Mouse (Mus musculus) cerebellum, adult 2 months (tissue): Measurements from ENCODE around the gene Rcc2. TPM values are rescaled to one million over a fixed set of nuclear protein-coding genes. Genes with fewer than 3 reads are reported as not detected.

ENCODE experiments used
- DNase-seq, 2 experiments: peaks; one replicate each; pipeline ENCODE4 v3.0.0; 2021
- H3K27ac ChIP-seq: fragments of 200-500 bp; 2 replicates; pipeline ENCODE4 v1.5.1; 2012; ENCODE audit warnings: low read length, control low read depth, inconsistent platforms; ENCODE audit not compliant: insufficient read depth
- H3K27me3 ChIP-seq: fragments of 200-500 bp; 2 replicates; pipeline ENCODE4 v1.6.1; 2012; ENCODE audit warnings: inconsistent platforms, mild to moderate bottlenecking, low read length, moderate library complexity; ENCODE audit not compliant: control insufficient read depth, insufficient read depth
- H3K4me1 ChIP-seq: fragments of 200-500 bp; 2 replicates; pipeline ENCODE4 v1.6.1; 2011; ENCODE audit warnings: low read length; ENCODE audit not compliant: control insufficient read depth, insufficient read depth
- H3K4me3 ChIP-seq: fragments of 200-500 bp; replicated peaks from 2 replicates; pipeline ENCODE3; 2011; ENCODE audit warnings: mild to moderate bottlenecking, low read depth, low read length, control low read depth; ENCODE audit not compliant: insufficient read depth
- CTCF ChIP-seq: fragments of 200-500 bp; IDR thresholded peaks from 2 replicates; pipeline ENCODE4 v1.5.1; 2011; ENCODE audit warnings: low read depth, mild to moderate bottlenecking, control low read depth, low read length, moderate library complexity, borderline replicate concordance; ENCODE audit not compliant: insufficient read depth
- POLR2A ChIP-seq: fragments of 200-500 bp; IDR thresholded peaks from 2 replicates; pipeline ENCODE4 v1.6.1; 2011; ENCODE audit warnings: low read length, control low read depth, borderline replicate concordance; ENCODE audit not compliant: insufficient read depth
- WGBS: fragments of 180-500 bp; shearing (Covaris S2); methylation state at CpG from one replicate; pipeline ENCODE4 v1.1.7; 2018; 5-methylcytosine and 5-hydroxymethylcytosine counted together
- polyA plus RNA-seq: library from polyadenylated mRNA; depleted of rRNA; stranded (reverse); fragments of >200 nt; gene quantifications from 2 replicates; pipeline ENCODE4 v1.2.3, GENCODE M21; 2012; rRNA removed

Gene Rcc2
- polyA plus RNA-seq, 1 experiment: 40.6 TPM

DNA sequence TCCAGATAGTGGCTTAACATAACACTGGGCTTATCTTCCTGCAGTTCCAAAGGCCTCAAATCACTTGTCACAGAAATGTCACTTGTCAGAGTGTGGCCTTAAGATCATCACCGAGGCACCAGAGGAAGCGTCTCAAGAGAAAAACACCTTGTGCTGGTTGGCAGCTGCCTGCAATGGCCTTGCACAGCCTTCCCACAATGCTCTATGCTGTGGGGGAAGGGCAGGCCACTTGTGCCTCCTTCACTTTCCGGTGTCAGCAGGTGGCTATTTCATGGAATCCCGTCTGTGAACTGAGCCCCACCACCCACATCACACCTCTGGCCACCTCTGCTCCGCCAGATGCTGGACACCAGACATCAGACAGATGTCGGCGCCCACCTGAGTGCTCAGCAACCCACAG, 53.0 kb downstream of the Rcc2 start:
- Histone ChIP-seq H3K27me3 (no peaks in the 10 kb centered on the region), H3K4me1 (no peaks in the 10 kb centered on the region), H3K4me3 (no peak overlapping the region), H3K27ac (no peak overlapping the region)
- 69% methylated on average over 7 of the region's 7 CpGs for WGBS
- no peak for TF ChIP-seq POLR2A
- no peak for TF ChIP-seq CTCF
- DNase-seq: no peak

DNA sequence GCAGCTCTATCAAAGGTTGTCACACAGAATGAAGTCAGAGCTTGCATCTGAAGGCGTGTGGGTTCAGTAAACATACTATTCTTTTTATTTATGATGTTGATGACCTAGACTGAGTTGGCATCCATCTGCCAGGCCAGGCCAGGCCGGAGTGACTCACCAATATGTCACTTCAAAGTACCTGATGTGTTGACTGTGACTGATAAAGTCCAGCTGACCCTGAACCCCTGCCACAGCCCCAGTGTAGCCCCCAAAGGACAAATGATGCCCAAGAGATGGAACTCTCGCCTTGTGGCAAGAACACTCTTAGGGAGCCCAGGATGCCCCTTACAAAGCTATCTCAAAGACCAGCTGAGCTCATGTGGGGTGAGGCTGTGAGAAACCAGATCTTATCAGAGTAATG, 55.5 kb downstream of the Rcc2 start:
- no peak overlapping the region for H3K27ac ChIP-seq
- H3K27me3 ChIP-seq: no peaks in the 10 kb centered on the region
- no peak for TF ChIP-seq POLR2A
- TF ChIP-seq CTCF: no peak
- H3K4me1 ChIP-seq: no peaks in the 10 kb centered on the region
- 87% methylated on average over 3 of the region's 3 CpGs for WGBS
- no peak for DNase-seq
- H3K4me3 ChIP-seq: no peak overlapping the region

DNA sequence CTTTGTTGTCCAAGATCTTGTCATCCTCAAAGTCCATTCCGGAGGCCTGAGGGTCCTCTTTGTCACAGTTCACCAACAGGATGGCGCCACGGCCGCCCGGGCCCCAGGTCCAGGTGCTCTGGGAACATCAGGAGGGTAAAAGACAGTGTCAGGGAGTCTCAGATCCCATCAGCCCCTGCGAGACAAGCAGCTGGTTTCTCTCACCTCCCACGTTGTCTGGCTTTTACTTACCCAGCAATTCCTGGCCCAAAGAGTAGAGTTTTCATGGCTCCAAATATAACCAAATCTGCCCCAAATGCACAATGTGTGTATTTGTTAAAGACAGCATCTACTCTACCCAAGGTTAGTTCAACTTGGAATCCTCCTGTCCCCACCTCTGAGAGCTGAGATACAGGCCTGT, 61.3 kb downstream of the Rcc2 start:
- TF ChIP-seq POLR2A: no peak
- no peak for TF ChIP-seq CTCF
- H3K27ac ChIP-seq: no peak overlapping the region
- WGBS: 87% methylated on average over 7 of the region's 7 CpGs
- no peak for DNase-seq
- no peaks in the 10 kb centered on the region for H3K27me3 ChIP-seq
- H3K4me3 ChIP-seq: no peak overlapping the region
- no peaks in the 10 kb centered on the region for H3K4me1 ChIP-seq

DNA sequence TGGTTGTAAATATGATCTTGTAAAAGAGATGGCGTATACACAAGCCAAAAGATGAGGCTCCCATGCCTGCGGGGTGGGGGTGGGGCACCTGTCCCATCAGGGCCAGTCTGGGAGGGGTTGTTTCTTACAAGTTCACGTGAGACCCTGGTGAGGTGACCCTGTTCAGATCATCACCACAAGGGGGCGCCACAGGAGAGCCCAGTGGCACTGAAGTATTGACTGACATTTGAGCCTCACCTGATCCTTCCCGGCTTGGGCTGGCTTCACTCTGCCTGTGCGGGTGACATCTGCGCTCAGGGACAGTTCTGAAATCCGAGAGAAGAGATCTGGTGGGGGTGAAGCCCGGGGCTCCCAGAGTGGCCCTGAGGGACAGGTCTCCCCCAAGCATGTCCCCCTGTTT, 62.8 kb downstream of the Rcc2 start:
- no peaks in the 10 kb centered on the region for H3K27me3 ChIP-seq
- H3K27ac ChIP-seq: no peak overlapping the region
- 20% methylated on average over 9 of the region's 9 CpGs for WGBS
- TF ChIP-seq POLR2A (no peak), CTCF (peak; percentile 55; the same call in 1 of the 2 replicates)
- H3K4me1 ChIP-seq: no peaks in the 10 kb centered on the region
- no peak overlapping the region for H3K4me3 ChIP-seq
- peak in 1 of 2 experiments; percentile 34 for DNase-seq

DNA sequence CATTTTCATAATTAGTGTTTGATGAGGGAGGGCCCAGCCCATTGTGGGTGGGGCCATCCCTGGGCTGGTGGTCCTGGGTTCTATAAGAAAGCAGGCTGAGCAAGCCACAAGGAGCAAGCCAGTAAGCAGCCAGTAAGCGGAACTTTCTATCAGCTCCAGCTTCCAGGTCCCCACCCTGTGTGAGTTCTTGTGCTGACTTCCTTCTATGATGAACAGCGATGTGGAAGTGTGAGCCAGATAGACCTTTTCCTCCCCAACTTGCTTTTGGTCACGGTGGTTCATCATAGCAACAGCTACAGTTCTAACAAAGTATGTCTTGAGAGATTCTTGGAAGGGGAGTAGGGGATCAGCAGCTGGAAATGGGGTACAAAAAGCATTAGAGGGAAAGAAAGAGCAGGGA, 65.6 kb downstream of the Rcc2 start:
- Histone ChIP-seq H3K27ac (no peak overlapping the region), H3K4me1 (no peaks in the 10 kb centered on the region), H3K27me3 (no peaks in the 10 kb centered on the region), H3K4me3 (no peak overlapping the region)
- TF ChIP-seq CTCF (no peak), POLR2A (no peak)
- no peak for DNase-seq
- 78% methylated on average over 3 of the region's 3 CpGs for WGBS

DNA sequence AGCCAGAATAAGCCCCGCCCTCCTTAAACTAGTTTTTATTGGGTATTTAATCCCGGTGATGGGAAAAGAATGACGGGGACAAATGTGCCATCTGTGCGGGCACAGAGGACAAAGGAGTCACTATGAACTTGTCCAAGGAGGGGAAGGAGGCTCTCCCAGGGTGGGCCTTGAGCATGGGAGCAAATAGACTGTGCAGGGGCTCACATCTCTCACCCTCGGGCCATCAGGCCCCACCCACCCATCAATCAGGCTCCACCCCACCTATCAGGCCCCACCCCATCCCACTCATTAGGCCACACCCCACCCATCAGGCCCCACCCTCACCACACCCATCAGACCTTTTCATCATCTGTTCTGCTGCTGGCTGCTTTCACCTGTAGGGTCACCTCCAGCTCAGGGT, 68.6 kb downstream of the Rcc2 start:
- no peak for TF ChIP-seq POLR2A
- TF ChIP-seq CTCF: no peak
- Histone ChIP-seq H3K27ac (no peak overlapping the region), H3K4me1 (no peaks in the 10 kb centered on the region), H3K4me3 (no peak overlapping the region), H3K27me3 (no peaks in the 10 kb centered on the region)
- WGBS: 78% methylated on average over 5 of the region's 5 CpGs
- DNase-seq: no peak

DNA sequence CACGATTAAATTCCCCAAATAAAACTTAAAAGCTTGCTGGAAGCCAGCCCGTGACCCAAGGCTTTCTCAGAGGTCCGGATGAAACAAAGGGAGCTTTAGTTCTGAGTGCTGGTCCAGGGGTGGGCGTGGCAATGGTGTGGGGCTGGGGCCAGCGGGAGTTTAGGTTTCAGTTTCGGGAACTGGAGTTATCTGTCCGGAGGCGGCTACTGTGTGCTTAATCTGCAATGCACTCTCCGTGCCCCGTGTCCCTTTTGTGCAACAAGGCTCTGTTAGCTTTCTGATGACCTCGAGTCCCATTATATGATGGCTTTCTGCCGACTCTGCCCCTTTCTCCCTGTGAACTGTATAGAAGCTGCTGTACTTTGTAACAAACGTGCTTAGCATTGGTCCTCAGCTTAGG, 70.1 kb downstream of the Rcc2 start:
- 13% methylated on average over 13 of the region's 13 CpGs for WGBS
- Histone ChIP-seq H3K4me3 (no peak overlapping the region), H3K27me3 (no peaks in the 10 kb centered on the region), H3K27ac (no peak overlapping the region), H3K4me1 (no peaks in the 10 kb centered on the region)
- no peak for DNase-seq
- TF ChIP-seq CTCF: no peak
- TF ChIP-seq POLR2A: no peak

DNA sequence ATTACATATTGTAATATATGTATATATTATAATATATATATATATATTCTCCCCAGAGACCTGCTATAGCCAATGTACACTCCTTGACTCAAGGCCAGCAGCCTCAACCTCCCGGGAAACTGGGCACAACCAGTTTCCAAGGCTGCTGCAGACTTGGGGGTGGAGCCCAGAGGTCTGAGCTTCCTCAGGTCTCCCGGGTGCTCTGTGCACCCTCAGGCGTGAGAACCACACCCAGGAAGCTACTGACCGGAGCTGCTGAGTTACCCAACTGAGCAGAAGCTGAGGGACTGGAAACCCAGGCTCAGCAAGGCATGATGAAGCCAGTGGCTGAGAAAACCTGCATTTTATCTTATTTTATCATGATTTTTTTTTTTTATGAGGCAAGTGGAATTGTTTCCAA, 70.8 kb downstream of the Rcc2 start:
- no peak overlapping the region for H3K27ac ChIP-seq
- WGBS: 47% methylated on average over 4 of the region's 4 CpGs
- DNase-seq: no peak
- no peaks in the 10 kb centered on the region for H3K4me1 ChIP-seq
- H3K4me3 ChIP-seq: no peak overlapping the region
- H3K27me3 ChIP-seq: no peaks in the 10 kb centered on the region
- TF ChIP-seq POLR2A (no peak), CTCF (no peak)

Other genes with a start within 250 kb of the Rcc2 start
- gene Arhgef10l, start 34.5 kb upstream of the Rcc2 start, polyA plus RNA-seq: 52.7 and 55.5 TPM in 2 replicates
- gene Padi6, start 42.1 kb downstream of the Rcc2 start, polyA plus RNA-seq: not detected in 2 replicates
- 0.11 and 0.14 TPM in 2 replicates for gene Padi4, start 73.7 kb downstream of the Rcc2 start, polyA plus RNA-seq
- not detected in 2 replicates for gene Padi3, start 110.1 kb downstream of the Rcc2 start, polyA plus RNA-seq
- 0.05 and 0.08 TPM in 2 replicates for gene Padi1, start 145.2 kb downstream of the Rcc2 start, polyA plus RNA-seq
- gene Padi2, start 205.8 kb downstream of the Rcc2 start, polyA plus RNA-seq: 22.2 and 25.2 TPM in 2 replicates